In genomic region chr10:80608435-80608834, GRCm38 (mm10) we compare ENCODE assay signal across 16 mouse cellular contexts. TPM values are rescaled to one million over a fixed set of nuclear protein-coding genes. Genes with fewer than 3 reads are reported as not detected.
"Had no signal": no experiment of that assay in that cellular context is flagged by ENCODE, and none has a peak within 500 bp of the region (broad histone marks: within the 10 kb centered on the region; RNA-seq: fewer than 3 reads in every experiment).

No protein-coding gene starts in this region.

- ATAC-seq: midbrain, embryonic 15.5 days had no signal

- H3K27me3 ChIP-seq: megakaryocyte, embryonic 14.5 days; midbrain, embryonic 15.5 days; neural tube, embryonic 12.5 days had no signal

- H3K9me3 ChIP-seq: megakaryocyte, embryonic 14.5 days; midbrain, embryonic 15.5 days; neural tube, embryonic 12.5 days had no signal

- H3K27ac ChIP-seq: layer of hippocampus, adult 2 months; liver, embryonic 14.5 days; macrophage; midbrain, embryonic 15.5 days; neural tube, embryonic 12.5 days; stomach, postnatal 0 days had no signal

- H3K4me2 ChIP-seq: midbrain, embryonic 11.5 days; midbrain, embryonic 15.5 days; neural tube, embryonic 12.5 days had no signal

- DNase-seq: kidney, adult 11 months; kidney, adult 9 months; kidney, postnatal 10 days; kidney, postnatal 4 days; lung, adult 2 months; lung, postnatal 10 days; right cerebral cortex, postnatal 14 days; thymus, postnatal 25 days had no signal

- H3K4me3 ChIP-seq: layer of hippocampus, adult 2 months; megakaryocyte, embryonic 14.5 days; midbrain, embryonic 15.5 days; neural tube, embryonic 12.5 days had no signal

- H3K9ac ChIP-seq: liver, embryonic 14.5 days; midbrain, embryonic 15.5 days; neural tube, embryonic 12.5 days had no signal

RNA-seq across cellular contexts. Expression of gene Gm49322, which starts 2.6 kb away (rescaled TPM):
- polyA plus RNA-seq: macrophage had no signal
